Mouse (Mus musculus) neural tube, embryonic 15.5 days (tissue): ENCODE measurements at regions not wholly inside any gene's neighbourhood (a gene's known extent, or its start where the extent isn't known, plus 50 kb on each side); places are given as distances from the start of the nearest gene placed in this dataset.

Experiments used
- ATAC-seq: fragments of 200-750 bp; cut with Nextera tagmentation; 2 replicates; pipeline ENCODE4 v1.8.0; 2017; ENCODE audit warnings: mild to moderate bottlenecking, moderate TSS enrichment, moderate library complexity; ENCODE audit not compliant: low FRiP score
- H3K27ac ChIP-seq: fragments of 300-500 bp; sonication (generic); replicated peaks from 2 replicates; pipeline ENCODE4 v1.5.1; 2015; ENCODE audit warnings: mild to moderate bottlenecking, inconsistent platforms
- H3K27me3 ChIP-seq: fragments of 300-500 bp; sonication (generic); replicated peaks from 2 replicates; pipeline ENCODE4 v1.6.1; 2015; ENCODE audit warnings: inconsistent platforms
- H3K36me3 ChIP-seq: fragments of 300-500 bp; sonication (generic); 2 replicates; pipeline ENCODE4 v1.6.1; 2015; ENCODE audit warnings: inconsistent platforms
- H3K4me1 ChIP-seq: fragments of 300-500 bp; sonication (generic); 2 replicates; pipeline ENCODE4 v1.6.1; 2015; ENCODE audit warnings: inconsistent platforms
- H3K4me2 ChIP-seq: fragments of 300-500 bp; sonication (generic); 2 replicates; pipeline ENCODE4 v1.6.1; 2015; ENCODE audit warnings: inconsistent platforms, mild to moderate bottlenecking, moderate library complexity
- H3K4me3 ChIP-seq: fragments of 300-500 bp; sonication (generic); replicated peaks from 2 replicates; pipeline ENCODE4 v1.5.1; 2015; ENCODE audit warnings: mild to moderate bottlenecking, inconsistent platforms
- H3K9ac ChIP-seq: fragments of 300-500 bp; sonication (generic); replicated peaks from 2 replicates; pipeline ENCODE4 v1.6.1; 2015; ENCODE audit warnings: mild to moderate bottlenecking, inconsistent platforms
- H3K9me3 ChIP-seq: fragments of 300-500 bp; sonication (generic); replicated peaks from 2 replicates; pipeline ENCODE4 v1.6.1; 2016; ENCODE audit warnings: inconsistent platforms
- WGBS: fragments of 180-500 bp; shearing (Covaris S2); methylation state at CpG from one replicate; pipeline ENCODE4 v1.1.7; 2015; ENCODE audit warnings: mixed read lengths; 5-methylcytosine and 5-hydroxymethylcytosine counted together

GRCm38 (mm10) chrX:135069448-135069847 is 60.4 kb upstream of the Zmat1 start:
- Histone ChIP-seq H3K4me1 (no peaks in the 10 kb centered on the region), H3K36me3 (no peaks in the 10 kb centered on the region), H3K9ac (no peak overlapping the region), H3K9me3 (no peaks in the 10 kb centered on the region), H3K4me3 (no peak overlapping the region), H3K27me3 (no peaks in the 10 kb centered on the region), H3K27ac (no peak overlapping the region), H3K4me2 (no peak overlapping the region)
- no peak for ATAC-seq
- 29% methylated on average over 1 of the region's 1 CpGs for WGBS

- Histone ChIP-seq H3K9ac (no peak overlapping the region), H3K27me3 (no peaks in the 10 kb centered on the region), H3K4me2 (no peak overlapping the region), H3K9me3 (no peaks in the 10 kb centered on the region), H3K4me1 (no peaks in the 10 kb centered on the region), H3K4me3 (no peak overlapping the region), H3K27ac (no peak overlapping the region), H3K36me3 (no peaks in the 10 kb centered on the region)
- ATAC-seq = no peak
- 84% methylated on average over 3 of the region's 3 CpGs for WGBS
These were observed 51.2 kb upstream of the Zmat1 start for GRCm38 (mm10) chrX:135060184-135060583.

GRCm38 (mm10) chrX:135058949-135059348 is 49.9 kb upstream of the Zmat1 start:
- no peak overlapping the region for H3K27ac ChIP-seq
- H3K9ac ChIP-seq = no peak overlapping the region
- H3K9me3 ChIP-seq = no peaks in the 10 kb centered on the region
- no peaks in the 10 kb centered on the region for H3K4me1 ChIP-seq
- WGBS = 64% methylated on average over 3 of the region's 3 CpGs
- peaks cover 4% of the 10 kb centered on the region for H3K27me3 ChIP-seq
- H3K4me2 ChIP-seq = no peak overlapping the region
- no peak overlapping the region for H3K4me3 ChIP-seq
- no peaks in the 10 kb centered on the region for H3K36me3 ChIP-seq
- ATAC-seq = no peak
